Mouse (Mus musculus): ENCODE results near the gene Parp3.

DNA sequence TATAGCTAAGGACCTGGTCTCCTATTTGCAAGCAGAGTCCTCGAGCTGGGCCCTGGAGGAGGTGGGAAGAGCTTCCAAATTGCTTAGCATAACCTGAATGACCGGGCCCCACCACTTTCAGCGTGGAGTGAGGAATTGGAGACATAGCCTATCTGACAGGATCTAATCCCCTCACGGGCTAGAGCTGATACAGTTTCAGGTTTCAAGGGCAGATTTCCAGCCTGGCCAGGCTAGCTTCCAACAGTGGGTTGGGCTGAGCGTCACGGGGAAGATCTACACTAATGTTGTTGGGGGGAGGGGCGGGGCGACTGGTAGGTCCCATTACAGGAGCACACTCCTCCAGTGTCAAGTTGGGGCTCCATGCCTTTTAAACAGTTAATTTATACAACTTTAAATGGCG is 26.1 kb downstream of the Parp3 start:
- TF ChIP-seq EP300 (IDR thresholded peaks at IDR 0.05; ENCODE audit: insufficient read depth, low read depth, low read length) (no peak), CTCF (IDR thresholded peaks at IDR 0.05) (no peak), POLR2A (IDR thresholded peaks at IDR 0.05; ENCODE audit: insufficient read depth, low read depth, low read length) (no peak)

All from heart, adult 2 months (tissue).